Mouse (Mus musculus): ENCODE results near the gene Cd70. TPM values are rescaled to one million over a fixed set of nuclear protein-coding genes. Genes with fewer than 3 reads are reported as not detected.

The Cd70 gene
- polyA plus RNA-seq, 1 experiment from 2014 or later, result 0.75 TPM

DNA sequence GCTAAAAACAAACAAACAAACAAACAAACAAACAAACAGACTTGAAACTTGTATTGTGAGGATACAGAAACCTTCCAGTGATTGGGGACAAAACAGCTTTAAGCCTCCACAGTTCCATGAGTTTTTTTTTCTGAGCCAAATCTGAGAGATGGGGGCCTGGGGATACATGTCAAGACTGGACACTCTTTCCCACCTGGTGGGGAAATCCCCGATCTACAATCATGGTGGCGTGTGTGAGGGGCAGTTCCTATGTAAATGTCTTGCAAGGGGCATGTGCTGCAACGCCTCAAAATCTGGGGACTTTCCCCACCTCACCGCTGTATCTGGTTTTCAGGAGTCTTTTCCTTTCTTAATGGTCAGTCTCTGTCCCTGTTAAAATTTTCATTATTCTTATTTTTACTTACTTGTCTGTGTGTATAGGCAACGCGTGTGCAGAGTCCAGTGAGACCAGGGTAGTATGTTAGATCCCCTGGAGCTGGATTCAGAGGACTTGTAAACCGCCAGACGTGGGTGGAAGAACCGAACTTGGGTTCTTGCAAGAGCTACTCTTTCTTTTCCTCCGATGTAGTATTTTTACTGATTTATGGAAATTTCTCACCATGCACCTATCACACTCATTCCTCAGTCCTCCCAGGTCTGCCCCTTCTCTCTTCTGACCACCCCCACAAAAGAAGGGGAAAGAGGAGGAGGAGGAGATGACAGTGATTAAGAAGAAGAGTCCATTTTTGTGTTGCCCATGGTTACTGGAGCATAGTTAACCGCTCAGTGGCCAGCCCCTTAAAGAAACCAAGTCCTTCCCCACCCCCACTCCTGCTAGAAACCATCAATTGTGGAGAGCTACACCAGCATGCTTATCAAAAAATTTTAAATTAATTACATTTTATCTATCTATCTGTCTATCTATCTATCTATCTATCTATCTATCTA, 26.1 kb downstream of the Cd70 start:
- Histone ChIP-seq H3K4me1 (ENCODE audit: control insufficient read depth, insufficient read depth, low read length) (0 out of 2 replicates have a peak, but pooled peaks cover 3% of the 10 kb centered on the region), H3K36me3 (ENCODE audit: control insufficient read depth, insufficient read depth) (no peaks in the 10 kb centered on the region), H3K4me2 (ENCODE audit: low read depth, low read length) (no peak overlapping the region), H3K9me3 (replicated peaks; ENCODE audit: control insufficient read depth, low read length) (no peaks in the 10 kb centered on the region), H3K27ac (ENCODE audit: low read length) (no peak overlapping the region), H3K4me3 (ENCODE audit: low read length) (no peak overlapping the region), H3K9ac (ENCODE audit: low read length) (no peak overlapping the region), H3K27me3 (ENCODE audit: control insufficient read depth, insufficient read depth, low read length) (no peaks in the 10 kb centered on the region)
- 75% methylated on average over 11 of the region's 11 CpGs for WGBS
- no peak for ATAC-seq (replicated peaks; ENCODE audit: extremely low read depth, insufficient read depth, low FRiP score)

DNA sequence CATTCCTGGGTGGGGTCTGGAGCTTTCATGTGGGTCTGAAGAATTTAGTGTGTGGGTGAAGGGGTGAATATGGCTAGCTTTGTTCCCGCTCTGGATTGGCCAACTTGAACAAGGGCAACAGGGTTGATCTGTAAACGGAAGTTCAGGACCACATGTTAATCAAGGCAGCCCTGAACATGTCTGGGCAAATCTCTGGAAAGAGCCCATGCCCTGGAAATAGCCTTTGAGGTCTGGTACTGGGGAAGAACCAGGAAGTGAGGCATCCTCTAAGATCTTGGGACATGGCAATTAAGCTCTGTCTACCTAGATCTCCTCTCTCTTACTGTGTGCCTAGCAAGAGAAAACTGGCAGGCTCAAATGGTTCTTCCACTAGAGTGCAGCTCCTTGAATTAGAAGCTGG, 27.7 kb downstream of the Cd70 start:
- no peak overlapping the region for H3K27ac ChIP-seq (ENCODE audit: low read length)
- no peaks in the 10 kb centered on the region for H3K9me3 ChIP-seq (replicated peaks; ENCODE audit: control insufficient read depth, low read length)
- no peak for ATAC-seq (replicated peaks; ENCODE audit: extremely low read depth, insufficient read depth, low FRiP score)
- H3K36me3 ChIP-seq (ENCODE audit: control insufficient read depth, insufficient read depth), result no peaks in the 10 kb centered on the region
- no peak overlapping the region for H3K4me2 ChIP-seq (ENCODE audit: low read depth, low read length)
- no peaks in the 10 kb centered on the region for H3K27me3 ChIP-seq (ENCODE audit: control insufficient read depth, insufficient read depth, low read length)
- H3K9ac ChIP-seq (ENCODE audit: low read length), result no peak overlapping the region
- 0 out of 2 replicates have a peak, but pooled peaks cover 3% of the 10 kb centered on the region for H3K4me1 ChIP-seq (ENCODE audit: control insufficient read depth, insufficient read depth, low read length)
- H3K4me3 ChIP-seq (ENCODE audit: low read length), result no peak overlapping the region
- 74% methylated on average over 2 of the region's 2 CpGs for WGBS

DNA sequence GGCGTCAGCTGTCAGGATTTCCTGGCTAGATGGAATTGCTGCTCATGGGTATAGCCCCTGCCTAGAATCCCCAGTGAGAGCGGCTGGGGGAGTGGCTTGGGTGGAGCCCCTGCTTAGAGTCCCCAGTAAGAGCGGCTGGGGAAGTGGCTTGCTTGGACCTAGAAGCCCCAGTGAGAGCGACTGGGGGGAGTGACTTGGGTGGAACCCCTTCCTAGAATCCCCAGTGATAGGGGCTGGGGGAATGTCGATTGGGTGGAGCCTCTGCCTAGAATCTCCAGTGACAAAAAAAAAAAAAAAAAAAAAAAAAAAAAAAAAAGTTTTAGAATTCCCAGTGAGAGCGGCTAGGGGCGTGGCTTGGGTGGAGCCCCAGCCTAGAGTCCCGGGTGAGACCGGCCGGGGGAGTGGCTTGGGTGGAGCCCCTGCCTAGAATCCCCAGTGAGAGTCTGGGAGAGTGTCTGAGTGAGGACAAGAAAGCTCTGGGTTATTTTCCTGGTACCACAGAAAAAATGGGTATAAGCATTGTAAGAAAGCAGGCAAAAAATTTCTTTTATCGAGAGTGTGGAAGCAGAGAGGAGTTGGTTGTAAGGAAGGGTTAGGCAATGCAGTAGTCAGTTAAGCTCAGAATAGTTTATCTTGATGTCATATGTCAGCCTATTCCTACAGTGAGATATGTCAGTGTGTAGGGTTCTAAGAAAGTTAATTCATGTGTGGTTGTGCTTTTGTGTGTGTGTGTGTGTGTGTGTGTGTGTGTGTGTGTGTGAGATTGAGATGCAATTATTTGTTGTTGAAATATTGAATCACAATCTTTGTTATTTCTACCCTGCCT, 30.8 kb downstream of the Cd70 start:
- peak; percentile 69 for ATAC-seq (replicated peaks; ENCODE audit: extremely low read depth, insufficient read depth, low FRiP score)
- Histone ChIP-seq H3K4me1 (ENCODE audit: control insufficient read depth, insufficient read depth, low read length) (0 out of 2 replicates have a peak, but pooled peaks cover 3% of the 10 kb centered on the region), H3K36me3 (ENCODE audit: control insufficient read depth, insufficient read depth) (no peaks in the 10 kb centered on the region), H3K4me3 (ENCODE audit: low read length) (no peak overlapping the region), H3K27me3 (ENCODE audit: control insufficient read depth, insufficient read depth, low read length) (no peaks in the 10 kb centered on the region), H3K27ac (ENCODE audit: low read length) (no peak overlapping the region), H3K4me2 (ENCODE audit: low read depth, low read length) (peak overlapping the region; percentile 38), H3K9ac (ENCODE audit: low read length) (no peak overlapping the region), H3K9me3 (replicated peaks; ENCODE audit: control insufficient read depth, low read length) (no peaks in the 10 kb centered on the region)
- 2% methylated on average over 11 of the region's 11 CpGs for WGBS

DNA sequence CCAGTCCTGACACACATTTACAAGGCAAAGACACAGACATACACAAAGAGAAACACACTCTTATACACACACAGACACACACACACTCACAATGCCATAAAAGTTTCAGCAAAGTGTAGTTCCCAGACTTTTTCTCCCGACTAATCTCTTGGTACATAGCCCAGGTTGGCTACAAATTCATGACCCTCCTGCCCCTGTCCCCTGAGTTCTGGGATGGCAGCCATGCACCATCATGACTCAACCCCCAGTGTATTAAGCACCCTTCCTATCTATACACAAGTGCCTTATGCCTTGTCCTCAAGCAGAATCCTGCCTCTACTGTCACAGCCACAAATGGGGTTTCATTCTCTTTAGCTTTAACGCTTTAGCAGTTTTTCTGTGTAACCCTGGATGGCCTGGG, 32.8 kb downstream of the Cd70 start:
- no peaks in the 10 kb centered on the region for H3K36me3 ChIP-seq (ENCODE audit: control insufficient read depth, insufficient read depth)
- WGBS, result 67% methylated on average over 2 of the region's 2 CpGs
- no peak for ATAC-seq (replicated peaks; ENCODE audit: extremely low read depth, insufficient read depth, low FRiP score)
- no peak overlapping the region for H3K4me2 ChIP-seq (ENCODE audit: low read depth, low read length)
- no peaks in the 10 kb centered on the region for H3K27me3 ChIP-seq (ENCODE audit: control insufficient read depth, insufficient read depth, low read length)
- H3K9ac ChIP-seq (ENCODE audit: low read length), result no peak overlapping the region
- no peaks in the 10 kb centered on the region for H3K9me3 ChIP-seq (replicated peaks; ENCODE audit: control insufficient read depth, low read length)
- no peak overlapping the region for H3K27ac ChIP-seq (ENCODE audit: low read length)
- H3K4me1 ChIP-seq (ENCODE audit: control insufficient read depth, insufficient read depth, low read length), result 0 out of 2 replicates have a peak, but pooled peaks cover 3% of the 10 kb centered on the region
- H3K4me3 ChIP-seq (ENCODE audit: low read length), result no peak overlapping the region

DNA sequence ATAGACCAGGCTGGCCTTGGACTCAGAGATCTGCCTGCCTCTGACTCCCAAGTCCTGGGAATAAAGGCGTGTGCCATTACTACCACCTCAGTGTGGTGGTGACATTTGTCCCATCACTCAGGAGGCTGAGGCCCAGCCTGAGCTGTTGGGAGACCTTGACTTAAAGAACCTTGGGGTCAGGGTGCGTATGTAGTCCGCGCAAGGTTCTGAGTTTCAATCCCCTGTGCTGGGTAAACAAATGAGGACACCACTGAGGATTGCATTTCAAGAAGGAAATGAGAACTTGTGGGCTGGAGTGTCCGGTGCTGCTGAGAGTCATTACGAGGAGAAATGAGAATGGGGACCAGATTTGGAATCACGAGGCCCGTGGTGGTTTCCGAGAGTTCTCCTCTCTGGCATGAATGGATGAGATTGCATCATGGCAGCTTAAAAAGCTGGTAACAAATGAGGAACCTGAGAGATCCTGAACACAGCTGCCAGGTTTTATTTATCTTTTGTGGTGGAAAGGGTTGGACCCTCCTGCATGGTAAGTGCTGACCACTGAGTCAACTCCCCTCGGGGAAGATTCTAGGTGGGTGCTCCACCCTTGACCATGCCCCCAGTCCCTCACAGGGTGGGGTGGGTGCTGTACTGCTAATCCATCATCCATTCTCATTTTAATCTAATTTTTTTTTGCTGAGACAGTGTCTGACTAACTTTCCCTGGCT, 36.7 kb downstream of the Cd70 start:
- no peaks in the 10 kb centered on the region for H3K9me3 ChIP-seq (replicated peaks; ENCODE audit: control insufficient read depth, low read length)
- no peaks in the 10 kb centered on the region for H3K27me3 ChIP-seq (ENCODE audit: control insufficient read depth, insufficient read depth, low read length)
- no peaks in the 10 kb centered on the region for H3K36me3 ChIP-seq (ENCODE audit: control insufficient read depth, insufficient read depth)
- ATAC-seq (replicated peaks; ENCODE audit: extremely low read depth, insufficient read depth, low FRiP score), result no peak
- H3K4me3 ChIP-seq (ENCODE audit: low read length), result no peak overlapping the region
- H3K4me1 ChIP-seq (ENCODE audit: control insufficient read depth, insufficient read depth, low read length), result no peaks in the 10 kb centered on the region
- 76% methylated on average over 10 of the region's 10 CpGs for WGBS
- H3K27ac ChIP-seq (ENCODE audit: low read length), result no peak overlapping the region
- no peak overlapping the region for H3K4me2 ChIP-seq (ENCODE audit: low read depth, low read length)
- H3K9ac ChIP-seq (ENCODE audit: low read length), result no peak overlapping the region

DNA sequence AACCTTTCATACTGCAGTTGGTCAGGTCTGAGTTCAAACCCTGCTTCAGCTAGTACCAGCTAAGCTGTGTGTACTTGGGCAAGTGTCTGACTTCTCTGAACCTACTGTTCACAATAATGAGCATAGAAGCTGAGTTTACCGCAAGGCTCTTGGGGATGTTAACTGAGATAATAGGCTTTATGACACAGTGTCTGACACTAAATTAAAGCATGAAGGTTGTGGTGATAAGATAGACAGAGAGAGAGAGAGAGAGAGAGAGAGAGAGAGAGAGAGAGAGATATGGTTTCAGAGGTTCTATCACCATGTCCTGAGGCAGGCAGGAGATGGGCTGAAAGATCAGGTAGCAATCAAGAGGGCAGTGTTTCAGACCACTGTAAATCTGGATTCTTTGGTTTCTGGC, 39.6 kb downstream of the Cd70 start:
- no peaks in the 10 kb centered on the region for H3K27me3 ChIP-seq (ENCODE audit: control insufficient read depth, insufficient read depth, low read length)
- H3K9me3 ChIP-seq (replicated peaks; ENCODE audit: control insufficient read depth, low read length), result no peaks in the 10 kb centered on the region
- H3K9ac ChIP-seq (ENCODE audit: low read length), result no peak overlapping the region
- no peak overlapping the region for H3K4me2 ChIP-seq (ENCODE audit: low read depth, low read length)
- H3K27ac ChIP-seq (ENCODE audit: low read length), result no peak overlapping the region
- H3K4me1 ChIP-seq (ENCODE audit: control insufficient read depth, insufficient read depth, low read length), result 0 out of 2 replicates have a peak, but pooled peaks cover 3% of the 10 kb centered on the region
- ATAC-seq (replicated peaks; ENCODE audit: extremely low read depth, insufficient read depth, low FRiP score), result no peak
- WGBS, result 80% methylated on average over 1 of the region's 1 CpGs
- H3K36me3 ChIP-seq (ENCODE audit: control insufficient read depth, insufficient read depth), result no peaks in the 10 kb centered on the region
- H3K4me3 ChIP-seq (ENCODE audit: low read length), result no peak overlapping the region

DNA sequence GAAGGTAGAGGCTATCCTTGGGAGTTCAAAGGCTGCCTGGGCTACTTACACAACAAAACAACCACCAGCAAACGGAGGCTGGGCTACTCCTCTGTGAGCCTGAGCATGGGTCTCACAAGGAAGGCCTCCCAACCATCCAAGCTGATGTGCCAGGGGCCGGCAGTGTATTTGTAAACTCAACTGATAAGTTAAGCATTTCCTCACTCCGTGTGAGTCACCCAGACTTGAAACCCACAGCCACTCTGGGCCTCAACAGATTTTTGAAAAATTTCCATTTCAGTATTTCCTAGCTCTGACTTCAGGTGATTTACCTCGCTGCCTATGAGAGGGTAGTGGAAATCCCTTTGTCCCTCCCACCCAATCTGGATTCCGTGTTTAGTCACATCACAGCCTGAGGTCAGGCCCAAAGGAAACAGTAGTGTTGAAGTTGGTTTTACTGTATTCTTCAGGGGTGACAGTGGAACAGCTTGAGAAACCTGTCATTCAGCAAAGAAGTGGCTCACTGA, 40.9 kb downstream of the Cd70 start:
- H3K9me3 ChIP-seq (replicated peaks; ENCODE audit: control insufficient read depth, low read length), result no peaks in the 10 kb centered on the region
- ATAC-seq (replicated peaks; ENCODE audit: extremely low read depth, insufficient read depth, low FRiP score), result no peak
- no peak overlapping the region for H3K9ac ChIP-seq (ENCODE audit: low read length)
- WGBS, result 30% methylated on average over 5 of the region's 5 CpGs
- no peaks in the 10 kb centered on the region for H3K36me3 ChIP-seq (ENCODE audit: control insufficient read depth, insufficient read depth)
- no peak overlapping the region for H3K27ac ChIP-seq (ENCODE audit: low read length)
- no peak overlapping the region for H3K4me2 ChIP-seq (ENCODE audit: low read depth, low read length)
- no peaks in the 10 kb centered on the region for H3K27me3 ChIP-seq (ENCODE audit: control insufficient read depth, insufficient read depth, low read length)
- H3K4me3 ChIP-seq (ENCODE audit: low read length), result no peak overlapping the region
- peaks cover 10% of the 10 kb centered on the region for H3K4me1 ChIP-seq (ENCODE audit: control insufficient read depth, insufficient read depth, low read length)

DNA sequence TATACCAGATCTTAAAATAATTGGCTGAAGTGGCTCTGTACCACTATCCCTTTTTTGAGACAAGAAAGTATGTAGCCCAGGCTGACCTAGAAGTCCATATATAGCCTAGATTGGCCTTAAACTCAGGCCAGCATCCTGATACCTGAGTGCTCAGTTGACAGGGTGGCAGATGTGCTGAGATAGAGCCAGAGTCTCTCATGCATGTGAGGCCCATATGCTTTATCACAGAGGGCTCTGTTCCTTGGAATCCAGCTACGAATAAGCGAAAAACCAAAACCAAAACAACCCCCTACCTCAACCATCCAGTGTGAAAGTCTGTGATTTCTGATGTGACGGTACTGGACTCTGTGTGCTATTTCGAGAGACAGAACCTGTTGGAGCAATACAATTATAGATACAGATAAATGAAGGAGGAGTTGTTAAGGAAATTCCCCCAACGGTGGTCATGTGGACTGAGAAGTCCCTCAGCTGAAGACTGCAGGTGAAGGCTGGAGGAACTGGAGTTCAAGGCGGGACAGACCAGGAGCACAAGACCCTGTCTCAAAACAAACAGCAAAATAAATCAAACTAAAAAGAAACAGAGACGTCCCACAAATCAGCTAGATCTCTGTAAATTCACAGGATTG, 41.4 kb downstream of the Cd70 start:
- no peak overlapping the region for H3K4me3 ChIP-seq (ENCODE audit: low read length)
- no peaks in the 10 kb centered on the region for H3K9me3 ChIP-seq (replicated peaks; ENCODE audit: control insufficient read depth, low read length)
- 71% methylated on average over 7 of the region's 7 CpGs for WGBS

More for the DNA sequence above, 41.4 kb downstream of the Cd70 start:
- H3K27ac ChIP-seq (ENCODE audit: low read length), result no peak overlapping the region
- no peaks in the 10 kb centered on the region for H3K36me3 ChIP-seq (ENCODE audit: control insufficient read depth, insufficient read depth)
- peaks cover 10% of the 10 kb centered on the region for H3K4me1 ChIP-seq (ENCODE audit: control insufficient read depth, insufficient read depth, low read length)
- H3K27me3 ChIP-seq (ENCODE audit: control insufficient read depth, insufficient read depth, low read length), result no peaks in the 10 kb centered on the region
- no peak overlapping the region for H3K4me2 ChIP-seq (ENCODE audit: low read depth, low read length)
- H3K9ac ChIP-seq (ENCODE audit: low read length), result no peak overlapping the region
- ATAC-seq (replicated peaks; ENCODE audit: extremely low read depth, insufficient read depth, low FRiP score), result no peak

Data from heart, embryonic 16.5 days (tissue).